Mouse (Mus musculus) heart, embryonic 11.5 days (tissue): ENCODE data around the gene Dhcr24. TPM values are rescaled to one million over a fixed set of nuclear protein-coding genes. Genes with fewer than 3 reads are reported as not detected.

Experiments used
- ATAC-seq: fragments of 200-750 bp; cut with Nextera tagmentation; replicated peaks from 2 replicates; pipeline ENCODE4 v1.8.0; 2017; ENCODE audit warnings: moderate library complexity; ENCODE audit not compliant: insufficient number of reproducible peaks, low FRiP score, low TSS enrichment
- H3K27ac ChIP-seq: fragments of 300-500 bp; sonication (generic); 2 replicates; pipeline ENCODE4 v1.5.1; 2014; ENCODE audit warnings: mild to moderate bottlenecking, low read depth, low read length
- H3K27me3 ChIP-seq: fragments of 300-500 bp; sonication (generic); 2 replicates; pipeline ENCODE4 v1.6.1; 2014; ENCODE audit warnings: mild to moderate bottlenecking, low read length, mixed read lengths; ENCODE audit not compliant: control insufficient read depth, insufficient read depth
- H3K36me3 ChIP-seq: fragments of 300-500 bp; sonication (generic); 2 replicates; pipeline ENCODE4 v1.6.1; 2014; ENCODE audit warnings: mild to moderate bottlenecking, low read length, moderate library complexity, mixed read lengths; ENCODE audit not compliant: control insufficient read depth, insufficient read depth
- H3K4me1 ChIP-seq: fragments of 300-500 bp; sonication (generic); 2 replicates; pipeline ENCODE4 v1.6.1; 2014; ENCODE audit warnings: low read length; ENCODE audit not compliant: control insufficient read depth, insufficient read depth
- H3K4me2 ChIP-seq: fragments of 300-500 bp; sonication (generic); 2 replicates; pipeline ENCODE4 v1.6.1; 2014; ENCODE audit warnings: mild to moderate bottlenecking, moderate library complexity
- H3K4me3 ChIP-seq: fragments of 300-500 bp; sonication (generic); 2 replicates; pipeline ENCODE4 v1.5.1; 2014; ENCODE audit warnings: low read depth, low read length
- H3K9ac ChIP-seq: fragments of 300-500 bp; sonication (generic); 2 replicates; pipeline ENCODE4 v1.6.1; 2014; ENCODE audit warnings: mild to moderate bottlenecking, low read depth, low read length, moderate library complexity
- H3K9me3 ChIP-seq: fragments of 300-500 bp; sonication (generic); replicated peaks from 2 replicates; pipeline ENCODE4 v1.6.1; 2016; ENCODE audit warnings: low read length; ENCODE audit not compliant: control insufficient read depth
- WGBS: fragments of 180-500 bp; shearing (Covaris S2); extraction: QIAGEN DNeasy Blood & Tissue Kit; methylation state at CpG from one replicate; pipeline ENCODE4 v1.1.7; 2014; ENCODE audit not compliant: insufficient replicate concordance; 5-methylcytosine and 5-hydroxymethylcytosine counted together
- polyA plus RNA-seq: library from polyadenylated mRNA; unstranded; fragments of >200 nt; fragmentation: Nextera tagmentation; extraction: Ambion mirVana; gene quantifications from 2 replicates; pipeline ENCODE4 v1.2.1, GENCODE M21; 2014

Dhcr24 gene
- polyA plus RNA-seq, 1 experiment from 2014 or later, result 22.1 TPM

DNA sequence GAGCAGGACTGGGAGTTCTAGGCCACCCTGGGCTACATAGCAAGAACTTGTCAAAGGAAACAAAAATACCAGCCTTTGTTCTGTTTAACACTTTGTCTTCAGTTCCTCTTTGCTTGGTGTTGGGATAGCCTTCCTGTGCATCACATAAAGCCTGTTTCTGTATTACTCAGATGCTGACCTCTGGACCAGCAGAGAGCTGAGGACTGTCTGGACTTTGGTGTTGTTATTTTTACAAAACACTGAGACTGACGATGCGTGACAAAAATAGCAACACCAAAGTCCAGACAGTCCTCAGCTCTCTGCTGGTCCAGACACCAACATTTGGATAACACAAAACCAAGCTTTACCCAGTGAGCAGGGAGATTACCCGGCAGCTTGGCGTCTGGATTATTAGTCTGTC is 39.9 kb downstream of the Dhcr24 start:
- H3K4me3 ChIP-seq, result no peak overlapping the region
- no peaks in the 10 kb centered on the region for H3K9me3 ChIP-seq
- ATAC-seq, result no peak
- 52% methylated on average over 4 of the region's 4 CpGs for WGBS
- no peak overlapping the region for H3K9ac ChIP-seq
- H3K4me1 ChIP-seq, result no peaks in the 10 kb centered on the region
- no peaks in the 10 kb centered on the region for H3K36me3 ChIP-seq
- no peak overlapping the region for H3K27ac ChIP-seq
- H3K27me3 ChIP-seq, result no peaks in the 10 kb centered on the region
- H3K4me2 ChIP-seq, result no peak overlapping the region

DNA sequence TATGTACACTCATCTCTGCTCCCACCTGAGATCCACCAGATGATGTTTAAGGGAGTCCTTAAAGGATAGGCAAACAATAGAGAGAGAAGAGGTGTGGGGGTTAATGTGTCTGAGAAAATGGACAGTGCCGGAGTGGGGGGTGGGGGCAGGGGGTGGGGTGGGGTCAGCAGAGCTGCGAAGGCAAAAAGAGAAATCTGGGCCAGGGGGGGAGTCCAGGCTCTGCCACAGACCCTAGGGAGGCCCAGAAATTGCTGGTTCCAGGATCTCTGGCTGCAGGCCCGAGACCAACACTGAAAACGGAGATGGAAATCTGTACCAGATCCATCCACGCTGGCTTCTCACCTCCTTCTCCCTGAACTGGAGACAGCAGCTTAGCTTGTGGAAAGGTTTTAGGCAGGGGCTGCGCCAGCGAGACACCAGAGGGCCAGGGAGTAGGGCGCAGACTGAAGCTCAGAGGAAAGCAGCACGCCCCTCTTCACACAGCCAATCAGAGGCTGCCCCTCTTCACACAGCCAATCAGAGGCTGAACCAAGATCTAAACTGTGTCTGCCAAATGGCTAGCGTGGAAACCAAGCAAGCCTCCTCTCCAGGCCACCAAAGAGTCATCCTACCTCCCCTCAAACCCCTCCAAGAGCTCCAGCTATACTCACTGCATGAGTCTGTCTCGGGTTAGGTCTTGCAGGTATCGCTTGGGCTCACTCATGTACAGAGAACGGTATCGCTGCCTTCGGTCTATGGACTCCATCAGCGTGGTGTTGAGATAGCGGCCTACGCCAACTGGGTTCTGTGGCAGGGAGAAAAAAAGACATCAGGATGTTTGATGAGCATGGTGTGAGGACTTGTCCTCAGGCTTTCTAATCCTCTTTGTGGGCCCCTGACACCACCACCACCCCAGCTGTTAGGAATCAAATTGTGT is 46.1 kb downstream of the Dhcr24 start:
- H3K9ac ChIP-seq, result peak overlapping the region; percentile 28; the same call in 1 of the 2 replicates
- 0 out of 2 replicates have a peak, but pooled peaks cover 3% of the 10 kb centered on the region for H3K27me3 ChIP-seq
- no peaks in the 10 kb centered on the region for H3K36me3 ChIP-seq
- 34% methylated on average over 18 of the region's 18 CpGs for WGBS
- H3K9me3 ChIP-seq, result no peaks in the 10 kb centered on the region
- H3K4me3 ChIP-seq, result 0 out of 2 replicates have a peak overlapping the region, but pooled peaks have one; percentile 12
- peak; percentile 86; the same call in 1 of the 2 replicates for ATAC-seq
- H3K27ac ChIP-seq, result no peak overlapping the region
- peak overlapping the region; percentile 53 for H3K4me2 ChIP-seq
- 0 out of 2 replicates have a peak, but pooled peaks cover 4% of the 10 kb centered on the region for H3K4me1 ChIP-seq

DNA sequence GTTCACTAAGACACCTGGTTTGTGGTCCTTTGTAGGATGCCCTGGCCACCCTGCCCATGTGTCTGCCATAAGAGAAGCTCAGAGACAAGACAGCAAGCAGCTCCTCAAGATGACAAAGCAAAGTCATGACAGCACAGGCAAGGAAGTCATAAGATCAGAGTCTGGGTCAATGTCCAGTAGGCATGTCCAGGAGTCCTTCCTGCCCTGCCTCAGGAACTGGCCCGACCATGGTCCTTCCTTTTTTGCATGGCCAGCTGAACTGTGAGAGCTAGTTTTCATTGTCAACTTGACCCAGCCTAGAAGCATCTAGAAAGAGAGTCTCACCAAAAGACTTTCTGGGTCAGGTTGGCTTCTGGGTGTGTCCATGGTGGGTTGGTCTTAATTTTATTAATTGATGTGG is 47.1 kb downstream of the Dhcr24 start:
- Histone ChIP-seq H3K4me1 (0 out of 2 replicates have a peak, but pooled peaks cover 4% of the 10 kb centered on the region), H3K27me3 (0 out of 2 replicates have a peak, but pooled peaks cover 3% of the 10 kb centered on the region), H3K9ac (no peak overlapping the region), H3K9me3 (no peaks in the 10 kb centered on the region), H3K27ac (no peak overlapping the region), H3K4me3 (no peak overlapping the region), H3K4me2 (no peak overlapping the region), H3K36me3 (no peaks in the 10 kb centered on the region)
- 80% methylated on average over 1 of the region's 1 CpGs for WGBS
- no peak for ATAC-seq

DNA sequence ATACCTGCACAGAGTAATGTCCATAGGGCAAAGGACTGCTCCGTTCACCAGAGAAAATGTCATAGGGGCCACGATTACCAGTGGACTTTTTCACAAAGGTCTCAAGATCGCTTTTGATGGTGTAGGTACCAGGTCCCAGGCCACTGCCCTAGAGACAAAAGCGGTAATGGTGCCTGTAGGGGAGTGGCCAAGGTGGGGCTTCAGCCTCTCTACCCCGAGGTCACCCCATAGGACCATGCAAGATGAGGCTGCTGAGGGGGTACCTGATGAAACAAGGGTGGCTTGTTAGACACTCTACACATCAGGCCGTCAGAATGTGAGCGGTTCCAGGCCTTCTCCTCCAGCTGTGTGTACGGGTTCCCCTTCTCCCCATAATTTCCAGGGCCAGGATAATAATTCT is 52.3 kb downstream of the Dhcr24 start:
- H3K4me2 ChIP-seq, result no peak overlapping the region; the same call in none of the 2 replicates
- no peak overlapping the region for H3K27ac ChIP-seq
- 74% methylated on average over 8 of the region's 8 CpGs for WGBS

DNA sequence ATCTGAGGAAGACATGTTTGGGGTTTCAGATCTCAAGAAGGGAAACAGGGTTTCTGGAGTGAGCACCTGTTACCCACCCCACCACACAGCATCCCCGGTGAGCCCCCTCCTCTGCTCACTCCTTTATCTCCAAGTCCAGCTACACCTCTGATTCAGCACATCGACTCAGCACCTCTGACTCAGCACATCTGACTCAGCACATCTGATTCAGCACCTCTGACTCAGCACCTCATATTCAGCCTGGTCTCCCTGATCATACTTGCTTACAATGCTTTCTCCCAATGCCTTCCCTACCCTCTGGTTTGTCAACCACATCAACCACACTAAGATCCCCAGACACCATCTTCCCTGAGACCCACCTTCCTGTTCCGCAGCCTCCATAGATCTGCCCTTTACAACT is 52.7 kb downstream of the Dhcr24 start:
- ATAC-seq, result peak; percentile 82
- 62% methylated on average over 3 of the region's 3 CpGs for WGBS
- peak overlapping the region; percentile 43; the same call in 1 of the 2 replicates for H3K27ac ChIP-seq

More for the DNA sequence above, 52.3 kb downstream of the Dhcr24 start:
- H3K9ac ChIP-seq, result no peak overlapping the region
- peak; percentile 72; the same call in 1 of the 2 replicates for ATAC-seq
- H3K4me1 ChIP-seq, result no peaks in the 10 kb centered on the region; the same call in 1 of the 2 replicates
- no peak overlapping the region for H3K4me3 ChIP-seq
- H3K27me3 ChIP-seq, result peaks cover 13% of the 10 kb centered on the region
- no peaks in the 10 kb centered on the region for H3K9me3 ChIP-seq
- no peaks in the 10 kb centered on the region for H3K36me3 ChIP-seq

DNA sequence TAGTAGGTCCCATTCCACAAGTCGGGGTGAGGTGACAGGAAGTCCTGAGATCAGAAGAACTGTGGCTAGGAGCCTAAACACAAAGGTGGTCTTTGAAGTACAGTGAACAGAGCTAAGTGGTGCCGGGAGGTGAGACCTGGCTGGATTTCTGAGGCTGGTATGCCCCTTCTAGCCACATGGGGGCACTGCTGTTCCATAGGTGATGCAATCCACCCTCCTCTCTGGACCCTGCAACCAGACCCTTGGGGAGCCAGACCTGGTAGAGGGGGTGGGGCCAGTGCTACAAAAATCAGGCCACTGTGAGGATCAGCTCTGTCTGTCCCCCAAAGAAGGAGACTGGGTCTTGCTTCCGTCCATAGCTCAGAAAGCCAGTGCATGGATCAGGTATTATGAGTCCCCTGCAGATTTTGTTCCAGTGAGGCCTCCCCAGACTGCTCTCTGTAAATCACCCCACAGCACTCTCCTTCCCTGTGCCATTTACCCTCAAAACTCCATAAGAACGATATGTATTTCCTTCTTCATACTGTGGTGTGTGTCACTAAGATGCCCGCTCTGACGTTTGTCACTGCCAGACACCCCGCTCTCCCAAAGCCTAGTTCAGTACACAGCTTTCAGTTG is 53.5 kb downstream of the Dhcr24 start:
- WGBS, result 43% methylated on average over 7 of the region's 7 CpGs
- Histone ChIP-seq H3K27me3 (peaks cover 13% of the 10 kb centered on the region), H3K4me3 (no peak overlapping the region), H3K27ac (peak overlapping the region; percentile 43; the same call in 1 of the 2 replicates), H3K9me3 (no peaks in the 10 kb centered on the region), H3K4me2 (peak overlapping the region; percentile 1; the same call in 1 of the 2 replicates), H3K36me3 (no peaks in the 10 kb centered on the region), H3K4me1 (no peaks in the 10 kb centered on the region; the same call in 1 of the 2 replicates), H3K9ac (no peak overlapping the region)
- ATAC-seq, result 0 out of 2 replicates have a peak, but pooled peaks have one; percentile 24

More for the DNA sequence above, 52.7 kb downstream of the Dhcr24 start:
- H3K9me3 ChIP-seq, result no peaks in the 10 kb centered on the region
- H3K27me3 ChIP-seq, result peaks cover 13% of the 10 kb centered on the region
- H3K9ac ChIP-seq, result no peak overlapping the region
- no peak overlapping the region for H3K4me3 ChIP-seq
- no peaks in the 10 kb centered on the region for H3K36me3 ChIP-seq
- no peaks in the 10 kb centered on the region; the same call in 1 of the 2 replicates for H3K4me1 ChIP-seq
- H3K4me2 ChIP-seq, result no peak overlapping the region; the same call in 1 of the 2 replicates

DNA sequence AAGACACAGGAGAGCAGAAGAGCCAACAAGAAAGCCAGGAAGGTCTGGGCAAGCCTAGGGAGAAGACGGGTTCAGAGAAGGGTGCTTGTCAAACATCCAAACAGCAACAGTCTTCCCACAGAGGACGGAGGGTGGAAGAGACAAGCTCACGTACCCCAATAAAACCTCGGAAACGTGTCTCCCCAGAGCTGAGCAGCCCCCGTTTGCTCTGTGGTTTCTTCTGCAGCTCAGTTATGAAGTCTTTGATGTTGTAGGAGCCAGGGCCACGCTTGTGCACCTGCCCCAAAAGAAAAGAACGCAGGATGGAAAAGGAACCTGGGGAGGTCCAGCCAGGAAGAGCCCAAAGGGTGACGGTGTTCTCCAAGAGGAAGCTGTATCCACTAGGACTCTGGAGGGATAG is 54.0 kb downstream of the Dhcr24 start:
- H3K27me3 ChIP-seq, result peaks cover 13% of the 10 kb centered on the region
- no peak overlapping the region for H3K4me2 ChIP-seq
- no peaks in the 10 kb centered on the region for H3K9me3 ChIP-seq
- H3K4me3 ChIP-seq, result no peak overlapping the region
- H3K27ac ChIP-seq, result no peak overlapping the region
- ATAC-seq, result no peak
- 78% methylated on average over 9 of the region's 9 CpGs for whole genome bisulfite sequencing
- H3K4me1 ChIP-seq, result no peaks in the 10 kb centered on the region; the same call in 1 of the 2 replicates
- H3K36me3 ChIP-seq, result no peaks in the 10 kb centered on the region
- H3K9ac ChIP-seq, result no peak overlapping the region

DNA sequence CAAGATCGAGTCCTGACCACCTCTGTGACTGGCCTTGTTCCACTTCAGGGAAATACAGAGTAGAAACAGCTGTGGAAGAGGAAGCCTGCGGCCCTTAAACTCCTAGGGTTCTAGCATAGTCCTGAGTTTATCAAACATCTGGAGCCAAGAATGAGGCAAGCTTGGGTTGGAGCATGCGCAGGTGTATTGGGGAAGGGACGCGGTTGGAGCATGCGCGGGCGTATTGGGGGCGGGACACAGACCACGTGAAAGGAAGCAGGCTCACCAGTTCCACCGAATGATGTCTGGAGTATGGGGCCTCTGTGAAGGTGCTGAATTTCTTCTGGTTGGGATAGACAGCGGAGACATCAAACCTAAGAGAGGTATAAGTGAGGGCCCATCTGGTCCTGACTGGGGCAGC is 54.8 kb downstream of the Dhcr24 start:
- H3K36me3 ChIP-seq, result no peaks in the 10 kb centered on the region
- peaks cover 15% of the 10 kb centered on the region for H3K27me3 ChIP-seq
- no peak overlapping the region for H3K27ac ChIP-seq
- no peak overlapping the region for H3K9ac ChIP-seq
- no peak overlapping the region for H3K4me2 ChIP-seq
- H3K4me1 ChIP-seq, result no peaks in the 10 kb centered on the region; the same call in 1 of the 2 replicates
- peak; percentile 6; the same call in 1 of the 2 replicates for ATAC-seq
- 68% methylated on average over 12 of the region's 12 CpGs for WGBS
- no peak overlapping the region for H3K4me3 ChIP-seq
- no peaks in the 10 kb centered on the region for H3K9me3 ChIP-seq
